18 mouse cellular contexts compared by ENCODE assay signal in genomic region chr10:82805111-82805510, GRCm38 (mm10). TPM values are rescaled to one million over a fixed set of nuclear protein-coding genes. Genes with fewer than 3 reads are reported as not detected.
DNase-seq lines count a peak whose midpoint lies in the region; ATAC-seq and TF ChIP-seq lines count a peak whose summit lies in the region.
"Had no signal": no experiment of that assay in that cellular context is flagged by ENCODE, and none has a peak within 500 bp of the region (broad histone marks: within the 10 kb centered on the region; RNA-seq: fewer than 3 reads in every experiment).

No protein-coding gene starts in this region.

- H3K27ac ChIP-seq in kidney, embryonic 14.5 days (ENCODE audit: low read depth, low read length), result no peak overlapping the region
- peak overlapping the region; percentile 63 for H3K27ac ChIP-seq in stomach, embryonic 15.5 days
- no peak overlapping the region for H3K27ac ChIP-seq in heart, adult 2 months
- H3K27ac ChIP-seq in midbrain, embryonic 10.5 days (replicated peaks), result no peak overlapping the region
- H3K27ac ChIP-seq: embryonic facial prominence, embryonic 13.5 days; hindbrain, embryonic 10.5 days; liver, embryonic 14.5 days; neural tube, embryonic 13.5 days had no signal

- DNase-seq in kidney, adult 11 months, result peak; percentile 79
- DNase-seq in kidney, postnatal 4 days, result peak; percentile 31 to 62
- DNase-seq in heart, adult 2 months, result no peak
- no peak for DNase-seq in midbrain, embryonic 10.5 days (ENCODE audit: low spot score)
- DNase-seq in natural killer cell, adult 2 months (ENCODE audit: low spot score in 2 of 2), result no peak
- DNase-seq: adrenal gland, postnatal 36 days; cerebellum, adult 9-11 months; heart, adult 18-20 months; lung, postnatal 14 days; thymus, adult 2 months had no signal

- no peak for TF ChIP-seq POLR2A in heart, adult 2 months (IDR thresholded peaks at IDR 0.05; ENCODE audit: insufficient read depth, low read depth, low read length)

- no peak overlapping the region for H3K4me3 ChIP-seq in kidney, embryonic 14.5 days (ENCODE audit: low read length)
- H3K4me3 ChIP-seq in stomach, embryonic 15.5 days (replicated peaks), result no peak overlapping the region
- no peak overlapping the region for H3K4me3 ChIP-seq in heart, adult 2 months
- H3K4me3 ChIP-seq in midbrain, embryonic 10.5 days, result no peak overlapping the region
- H3K4me3 ChIP-seq: embryonic facial prominence, embryonic 13.5 days; hindbrain, embryonic 10.5 days; neural tube, embryonic 13.5 days had no signal

- no peak overlapping the region for H3K4me2 ChIP-seq in kidney, embryonic 14.5 days (replicated peaks; ENCODE audit: low read depth, low read length)
- H3K4me2 ChIP-seq in stomach, embryonic 15.5 days, result no peak overlapping the region
- H3K4me2 ChIP-seq: embryonic facial prominence, embryonic 13.5 days; neural tube, embryonic 13.5 days had no signal

- H3K79me2 ChIP-seq in heart, adult 2 months (replicated peaks; ENCODE audit: control insufficient read depth, insufficient read depth, low read length), result no peaks in the 10 kb centered on the region

- TF ChIP-seq EP300 in heart, adult 2 months (IDR thresholded peaks at IDR 0.05; ENCODE audit: insufficient read depth, low read depth, low read length), result no peak

- 0 out of 2 replicates have a peak, but pooled peaks have one; percentile 42 for ATAC-seq in kidney, embryonic 14.5 days (ENCODE audit: low FRiP score, low TSS enrichment)
- ATAC-seq in stomach, embryonic 15.5 days (ENCODE audit: insufficient read depth, low FRiP score, low read depth), result peak; percentile 75; the same call in 1 of the 2 replicates
- ATAC-seq: forebrain, embryonic 16.5 days; inflammation-experienced regulatory T-cells, adult 6 months had no signal

- no peak overlapping the region for H3K9ac ChIP-seq in kidney, embryonic 14.5 days (ENCODE audit: low read depth, low read length)
- H3K9ac ChIP-seq in stomach, embryonic 15.5 days, result no peak overlapping the region
- no peak overlapping the region for H3K9ac ChIP-seq in heart, adult 2 months (ENCODE audit: low read depth, low read length)
- H3K9ac ChIP-seq: embryonic facial prominence, embryonic 13.5 days; liver, embryonic 14.5 days; neural tube, embryonic 13.5 days had no signal

- 70% methylated on average over 6 of the region's 6 CpGs for WGBS in kidney, embryonic 14.5 days
- 50% methylated on average over 6 of the region's 6 CpGs for WGBS in stomach, embryonic 15.5 days
- WGBS in heart, adult 2 months, result 89% methylated on average over 6 of the region's 6 CpGs
- WGBS in midbrain, embryonic 10.5 days, result 87% methylated on average over 6 of the region's 6 CpGs

- no peaks in the 10 kb centered on the region for H3K36me3 ChIP-seq in kidney, embryonic 14.5 days (ENCODE audit: control insufficient read depth, insufficient read depth, low read length)
- H3K36me3 ChIP-seq in stomach, embryonic 15.5 days, result no peaks in the 10 kb centered on the region
- H3K36me3 ChIP-seq in heart, adult 2 months (ENCODE audit: control insufficient read depth, insufficient read depth, low read length), result no peaks in the 10 kb centered on the region
- no peaks in the 10 kb centered on the region for H3K36me3 ChIP-seq in midbrain, embryonic 10.5 days
- H3K36me3 ChIP-seq: embryonic facial prominence, embryonic 13.5 days; hindbrain, embryonic 10.5 days; neural tube, embryonic 13.5 days had no signal

- peaks cover 10% of the 10 kb centered on the region; the same call in 1 of the 2 replicates for H3K4me1 ChIP-seq in kidney, embryonic 14.5 days (ENCODE audit: control insufficient read depth, insufficient read depth, low read length)
- H3K4me1 ChIP-seq in stomach, embryonic 15.5 days, result no peaks in the 10 kb centered on the region
- no peaks in the 10 kb centered on the region; the same call in 1 of the 2 replicates for H3K4me1 ChIP-seq in heart, adult 2 months (ENCODE audit: control insufficient read depth, insufficient read depth, low read length)
- H3K4me1 ChIP-seq in midbrain, embryonic 10.5 days, result peaks cover 30% of the 10 kb centered on the region
- H3K4me1 ChIP-seq: embryonic facial prominence, embryonic 13.5 days had no signal

- H3K9me3 ChIP-seq in kidney, embryonic 14.5 days (ENCODE audit: control insufficient read depth, low read length), result no peaks in the 10 kb centered on the region
- no peaks in the 10 kb centered on the region for H3K9me3 ChIP-seq in stomach, embryonic 15.5 days
- no peaks in the 10 kb centered on the region for H3K9me3 ChIP-seq in midbrain, embryonic 10.5 days (replicated peaks)
- H3K9me3 ChIP-seq: embryonic facial prominence, embryonic 13.5 days; hindbrain, embryonic 10.5 days; neural tube, embryonic 13.5 days had no signal

- intact Hi-C loops in heart, adult 2 months (cut with DNase I), result no loop called here

- TF ChIP-seq CTCF in heart, adult 2 months (IDR thresholded peaks at IDR 0.05), result no peak

- no peaks in the 10 kb centered on the region for H3K27me3 ChIP-seq in kidney, embryonic 14.5 days (ENCODE audit: control insufficient read depth, insufficient read depth, low read length)
- no peaks in the 10 kb centered on the region for H3K27me3 ChIP-seq in stomach, embryonic 15.5 days (replicated peaks)
- no peaks in the 10 kb centered on the region for H3K27me3 ChIP-seq in heart, adult 2 months (ENCODE audit: control insufficient read depth, insufficient read depth, low read length)
- H3K27me3 ChIP-seq in midbrain, embryonic 10.5 days (ENCODE audit: low read depth, poor library complexity, severe bottlenecking), result no peaks in the 10 kb centered on the region
- H3K27me3 ChIP-seq: embryonic facial prominence, embryonic 13.5 days; neural tube, embryonic 13.5 days had no signal

RNA-seq across cellular contexts. Expression of gene Txnrd1, which starts 28.6 kb away (rescaled TPM):
- polyA plus RNA-seq in kidney, embryonic 14.5 days (2014; fragmentation: Nextera tagmentation; extraction: Ambion mirVana), result 72.4 and 136 TPM in 2 replicates
- polyA plus RNA-seq in stomach, embryonic 15.5 days (2015; fragmentation: Nextera tagmentation; extraction: Ambion mirVana), result 82.5 and 102 TPM in 2 replicates
- total RNA-seq in heart, adult 2 months (2021), result 10 to 100 TPM; 56.8 to 61.1 TPM
- polyA plus RNA-seq in heart, adult 2 months (2012; rRNA removed), result 21.3 and 29.9 TPM in 2 replicates
- polyA plus RNA-seq in midbrain, embryonic 10.5 days (2016; fragmentation: Nextera tagmentation; extraction: Ambion mirVana), result 163 and 169 TPM in 2 replicates

RNA-seq across cellular contexts. Expression of gene Nfyb, which starts 41.2 kb away (rescaled TPM):
- polyA plus RNA-seq in kidney, embryonic 14.5 days (2014; fragmentation: Nextera tagmentation; extraction: Ambion mirVana), result 54.7 and 55.0 TPM in 2 replicates
- 46.0 and 47.7 TPM in 2 replicates for polyA plus RNA-seq in stomach, embryonic 15.5 days (2015; fragmentation: Nextera tagmentation; extraction: Ambion mirVana)
- 10 to 100 TPM; 13.9 to 14.1 TPM for total RNA-seq in heart, adult 2 months (2021)
- 7.5 and 11.9 TPM in 2 replicates for polyA plus RNA-seq in heart, adult 2 months (2012; rRNA removed)
- 60.7 and 61.1 TPM in 2 replicates for polyA plus RNA-seq in midbrain, embryonic 10.5 days (2016; fragmentation: Nextera tagmentation; extraction: Ambion mirVana)

Comparison
In these comparisons a context has a peak if more than half of its experiments do, and no peak if none do; other contexts are left out.
1. DNase-seq: peak in kidney, adult 11 months (single experiment) and kidney, postnatal 4 days (2 of 2); none in heart, adult 2 months (0 of 2), midbrain, embryonic 10.5 days (single experiment) and natural killer cell, adult 2 months (0 of 2).